Mouse (Mus musculus) heart, embryonic 14.5 days (tissue): Measurements from ENCODE around the gene Hist1h1e. TPM values are rescaled to one million over a fixed set of nuclear protein-coding genes. Genes with fewer than 3 reads are reported as not detected.
"Not testable (repeated sequence)": the region's sequence is repeated elsewhere in the genome, so short reads cannot be mapped to it uniquely, and the experiment has no call there.

Experiments used
- ATAC-seq: fragments of 200-750 bp; cut with Nextera tagmentation; 2 replicates; pipeline ENCODE4 v1.8.0; 2017; ENCODE audit warnings: low read depth, moderate TSS enrichment; ENCODE audit not compliant: insufficient number of reproducible peaks, insufficient read depth, low FRiP score
- H3K27ac ChIP-seq, 2 experiments: fragments of 200-500 bp in 1 of 2; fragments of 300-500 bp in 1 of 2; sonication (generic) in 1 of 2; replicated peaks in 1 of 2; 2 replicates each; pipeline ENCODE4 v1.5.1; 2012 to 2014; ENCODE audit warnings: low read depth in 2 of 2, low read length in 2 of 2, control low read depth in 1 of 2, mild to moderate bottlenecking in 1 of 2, mixed read lengths in 1 of 2; ENCODE audit not compliant: control insufficient read depth in 1 of 2, insufficient read depth in 1 of 2
- H3K27me3 ChIP-seq: fragments of 300-500 bp; sonication (generic); 2 replicates; pipeline ENCODE4 v1.6.1; 2014; ENCODE audit warnings: mild to moderate bottlenecking, low read length, control low read depth; ENCODE audit not compliant: control insufficient read depth, insufficient read depth
- H3K36me3 ChIP-seq: fragments of 300-500 bp; sonication (generic); 2 replicates; pipeline ENCODE4 v1.6.1; 2014; ENCODE audit warnings: mild to moderate bottlenecking, control low read depth, low read length, mixed read lengths; ENCODE audit not compliant: control insufficient read depth, insufficient read depth
- H3K4me1 ChIP-seq, 2 experiments: fragments of 200-500 bp in 1 of 2; fragments of 300-500 bp in 1 of 2; sonication (generic) in 1 of 2; 2 replicates each; pipeline ENCODE4 v1.6.1; 2012 to 2014; ENCODE audit warnings: low read length in 2 of 2, control low read depth in 1 of 2, mixed read lengths in 1 of 2; ENCODE audit not compliant: control insufficient read depth in 2 of 2, insufficient read depth in 2 of 2
- H3K4me2 ChIP-seq: fragments of 300-500 bp; sonication (generic); 2 replicates; pipeline ENCODE4 v1.6.1; 2014; ENCODE audit warnings: mild to moderate bottlenecking, low read length
- H3K4me3 ChIP-seq, 2 experiments: fragments of 200-500 bp in 1 of 2; fragments of 300-500 bp in 1 of 2; sonication (generic) in 1 of 2; 2 replicates each; pipeline ENCODE4 v1.5.1; 2012 to 2014; ENCODE audit warnings: low read length in 2 of 2, mild to moderate bottlenecking in 2 of 2, control low read depth in 1 of 2, low read depth in 1 of 2, moderate library complexity in 1 of 2; ENCODE audit not compliant: control insufficient read depth in 1 of 2, insufficient read depth in 1 of 2
- H3K9ac ChIP-seq: fragments of 300-500 bp; sonication (generic); 2 replicates; pipeline ENCODE4 v1.6.1; 2014; ENCODE audit warnings: mild to moderate bottlenecking, low read length
- H3K9me3 ChIP-seq: fragments of 300-500 bp; sonication (generic); 2 replicates; pipeline ENCODE4 v1.6.1; 2016; ENCODE audit warnings: low read length, control low read depth; ENCODE audit not compliant: control insufficient read depth
- WGBS: fragments of 180-500 bp; shearing (Covaris S2); extraction: QIAGEN DNeasy Blood & Tissue Kit; methylation state at CpG from one replicate; pipeline ENCODE4 v1.1.7; 2014; 5-methylcytosine and 5-hydroxymethylcytosine counted together
- polyA plus RNA-seq: library from polyadenylated mRNA; unstranded; fragments of >200 nt; fragmentation: Nextera tagmentation; extraction: Ambion mirVana; gene quantifications from 2 replicates; pipeline ENCODE4 v1.2.1, GENCODE M21; 2014

Gene Hist1h1e
- polyA plus RNA-seq, 1 experiment from 2014 or later = 10.0 TPM

- Histone ChIP-seq H3K4me2 (peak overlapping the region; percentile 70), H3K27ac (peak overlapping the region; percentile 81 to 82), H3K4me1 (peaks cover 3 to 23% of the 10 kb centered on the region in 2 experiments), H3K9ac (peak overlapping the region; percentile 69), H3K4me3 (peak overlapping the region; percentile 30 to 44)
- not testable (repeated sequence) for H3K9me3 ChIP-seq, H3K36me3 ChIP-seq, H3K27me3 ChIP-seq, ATAC-seq
- 5% methylated on average over 5 of the region's 39 CpGs for WGBS
Observed at GRCm38 (mm10) chr13:23574546-23575170, 47.7 kb downstream of the Hist1h1e start.

- ATAC-seq = peak; percentile 87
- H3K4me1 ChIP-seq = peaks cover 3 to 23% of the 10 kb centered on the region in 2 experiments
- peak within 1 kb of the TSS; percentile 44 to 47 for H3K4me3 ChIP-seq
- not testable (repeated sequence) for H3K9me3 ChIP-seq, H3K36me3 ChIP-seq, H3K27me3 ChIP-seq
- peak within 1 kb of the TSS; percentile 70 for H3K4me2 ChIP-seq
- H3K27ac ChIP-seq = peak within 1 kb of the TSS; percentile 82 to 95
- WGBS = under 1% methylated on average over 35 of the region's 42 CpGs
- peak within 1 kb of the TSS; percentile 80 for H3K9ac ChIP-seq
Observed at GRCm38 (mm10) chr13:23573898-23574524, 48.3 kb downstream of the Hist1h1e start, which contains the start of the genes Hist1h2bf and Hist1h2ad. Hist1h2bf (minus strand) TSS chr13:23574196. Hist1h2ad (plus strand) TSS chr13:23574381.

- Histone ChIP-seq H3K9ac (peak overlapping the region; percentile 80), H3K4me3 (peak overlapping the region; percentile 44 to 47), H3K4me2 (peak overlapping the region; percentile 70), H3K4me1 (peaks cover 3 to 23% of the 10 kb centered on the region in 2 experiments), H3K27ac (peak overlapping the region; percentile 95 to 96)
- WGBS = 25% methylated on average over 18 of the region's 20 CpGs
- H3K27me3 ChIP-seq, ATAC-seq, H3K9me3 ChIP-seq, H3K36me3 ChIP-seq: not testable (repeated sequence)
Observed at GRCm38 (mm10) chr13:23573034-23573897, 49.1 kb downstream of the Hist1h1e start.

- no peak for ATAC-seq
- H3K4me2 ChIP-seq = peak overlapping the region; percentile 70
- H3K9ac ChIP-seq = peak overlapping the region; percentile 80
- H3K36me3 ChIP-seq = no peaks in the 10 kb centered on the region
- H3K27ac ChIP-seq = peak overlapping the region in 1 of 2 experiments; percentile 96; a peak in 2 of 4 replicates
- H3K4me1 ChIP-seq = peaks cover 3 to 23% of the 10 kb centered on the region in 2 experiments
- H3K9me3 ChIP-seq = no peaks in the 10 kb centered on the region
- WGBS = 46% methylated on average over 2 of the region's 2 CpGs
- H3K27me3 ChIP-seq = no peaks in the 10 kb centered on the region
- peak overlapping the region in 1 of 2 experiments; percentile 44; a peak in 2 of 4 replicates for H3K4me3 ChIP-seq
Observed at GRCm38 (mm10) chr13:23572218-23573033, 49.9 kb downstream of the Hist1h1e start.

GRCm38 (mm10) chr13:23571504-23572217, 50.7 kb downstream of the Hist1h1e start:
- Histone ChIP-seq H3K4me1 (peaks cover 3 to 20% of the 10 kb centered on the region in 2 experiments), H3K9ac (peak overlapping the region; percentile 80), H3K27ac (peak overlapping the region; percentile 92 to 96), H3K4me3 (peak overlapping the region; percentile 44 to 57), H3K4me2 (peak overlapping the region; percentile 70)
- WGBS = 2% methylated on average over 10 of the region's 34 CpGs
- H3K9me3 ChIP-seq, ATAC-seq, H3K36me3 ChIP-seq, H3K27me3 ChIP-seq: not testable (repeated sequence)

GRCm38 (mm10) chr13:23571022-23571503, 51.3 kb downstream of the Hist1h1e start, which contains the start of the genes Hist1h2ae and Hist1h2bg:
Hist1h2ae (minus strand) TSS chr13:23571220.
Hist1h2bg (plus strand) TSS chr13:23571396.
- Histone ChIP-seq H3K27me3 (no peaks in the 10 kb centered on the region), H3K27ac (peak within 1 kb of the TSS; percentile 95 to 96), H3K9ac (peak within 1 kb of the TSS; percentile 80), H3K4me1 (peaks cover 3 to 14% of the 10 kb centered on the region in 2 experiments), H3K4me2 (peak within 1 kb of the TSS; percentile 70), H3K36me3 (no peaks in the 10 kb centered on the region), H3K4me3 (peak within 1 kb of the TSS; percentile 44 to 57), H3K9me3 (no peaks in the 10 kb centered on the region)
- WGBS = under 1% methylated on average over 18 of the region's 18 CpGs
- peak; percentile 84 for ATAC-seq
